Mouse (Mus musculus) heart, postnatal 0 days (tissue): ENCODE measurements around the gene Dpp10.

Source experiments
- CTCF ChIP-seq: IDR thresholded peaks from 2 replicates; pipeline ENCODE4 v1.5.1; 2016; ENCODE audit warnings: antibody characterized with exemption, control low read depth, low read depth
- EP300 ChIP-seq: IDR thresholded peaks from 2 replicates; pipeline ENCODE4 v1.6.1; 2016; ENCODE audit warnings: antibody characterized with exemption, low read depth

- no peak for TF ChIP-seq EP300
- no peak for TF ChIP-seq CTCF
Measured at GRCm38 (mm10) chr1:123467729-123468128, 577.6 kb downstream of the Dpp10 start.
